Mouse (Mus musculus) lung, adult 18-20 months (tissue): ENCODE measurements around the gene Kcna1.

ENCODE experiments used
- DNase-seq, 2 experiments: peaks; one replicate each; pipeline ENCODE4 v3.0.0; 2022; ENCODE audit warnings: mixed read lengths in 2 of 2

Gene Kcna1

GRCm38 (mm10) chr6:126646381-126646780, at the start of gene Kcna1:
Kcna1 (minus strand) TSS chr6:126646384.
- DNase-seq: no peak

- no peak for DNase-seq
Observed at GRCm38 (mm10) chr6:126687120-126687519, 40.9 kb upstream of the Kcna1 start.

GRCm38 (mm10) chr6:126685135-126685534, 39.0 kb upstream of the Kcna1 start:
- no peak for DNase-seq

GRCm38 (mm10) chr6:126678961-126679360, 32.8 kb upstream of the Kcna1 start:
- DNase-seq: no peak

GRCm38 (mm10) chr6:126667001-126667400, 20.8 kb upstream of the Kcna1 start:
- no peak for DNase-seq

- no peak for DNase-seq
Observed at GRCm38 (mm10) chr6:126666091-126666490, 19.9 kb upstream of the Kcna1 start.

GRCm38 (mm10) chr6:126664569-126664968, 18.4 kb upstream of the Kcna1 start:
- DNase-seq: no peak

- DNase-seq: no peak
Observed at GRCm38 (mm10) chr6:126657646-126658394, 11.6 kb upstream of the Kcna1 start.

- DNase-seq: no peak
Observed at GRCm38 (mm10) chr6:126653561-126653960, 7.4 kb upstream of the Kcna1 start.

- DNase-seq: no peak
Observed at GRCm38 (mm10) chr6:126645644-126646358, 383 bp downstream of the Kcna1 start.

GRCm38 (mm10) chr6:126645044-126645541, 1.1 kb downstream of the Kcna1 start:
- DNase-seq: no peak

- no peak for DNase-seq
Observed at GRCm38 (mm10) chr6:126644181-126645043, 1.8 kb downstream of the Kcna1 start.

- DNase-seq: no peak
Observed at GRCm38 (mm10) chr6:126643341-126644055, 2.7 kb downstream of the Kcna1 start.

GRCm38 (mm10) chr6:126642856-126643321, 3.3 kb downstream of the Kcna1 start:
- peak in 1 of 2 experiments; percentile 15 for DNase-seq

GRCm38 (mm10) chr6:126628451-126628850, 17.7 kb downstream of the Kcna1 start:
- no peak for DNase-seq

GRCm38 (mm10) chr6:126618455-126618854, 27.7 kb downstream of the Kcna1 start:
- no peak for DNase-seq

GRCm38 (mm10) chr6:126610746-126611145, 35.4 kb downstream of the Kcna1 start:
- DNase-seq: no peak

- DNase-seq: no peak
Observed at GRCm38 (mm10) chr6:126609193-126609947, 36.8 kb downstream of the Kcna1 start.

- no peak for DNase-seq
Observed at GRCm38 (mm10) chr6:126601843-126602326, 44.3 kb downstream of the Kcna1 start.

- no peak for DNase-seq
Observed at GRCm38 (mm10) chr6:126599201-126599995, 46.8 kb downstream of the Kcna1 start.
